Comparison of ENCODE assay signal across 20 mouse cellular contexts in genomic region chr15:7998095-7998494, GRCm38 (mm10).
DNase-seq lines count a peak whose midpoint lies in the region; ATAC-seq and TF ChIP-seq lines count a peak whose summit lies in the region.
"Had no signal": no experiment of that assay in that cellular context is flagged by ENCODE, and none has a peak within 500 bp of the region (broad histone marks: within the 10 kb centered on the region; RNA-seq: fewer than 3 reads in every experiment).

No protein-coding gene starts in this region.

- no peak for TF ChIP-seq POLR2A in myocyte (IDR thresholded peaks at IDR 0.05; ENCODE audit: insufficient read length, low read depth)

- H3K4me3 ChIP-seq in myocyte: no peak overlapping the region
- no peak overlapping the region for H3K4me3 ChIP-seq in midbrain, embryonic 16.5 days (ENCODE audit: low read depth, low read length)
- H3K4me3 ChIP-seq in gastrocnemius, adult 2 months: no peak overlapping the region
- H3K4me3 ChIP-seq: embryonic facial prominence, embryonic 13.5 days; forebrain, embryonic 12.5 days; heart, embryonic 13.5 days; hindbrain, embryonic 12.5 days had no signal

- no peak overlapping the region for H3K9ac ChIP-seq in midbrain, embryonic 16.5 days (ENCODE audit: low read depth, low read length)
- H3K9ac ChIP-seq: embryonic facial prominence, embryonic 13.5 days; forebrain, embryonic 12.5 days; forebrain, postnatal 0 days; heart, embryonic 13.5 days; hindbrain, embryonic 12.5 days had no signal

- H3K4me2 ChIP-seq in myocyte (ENCODE audit: low read depth): peak overlapping the region; percentile 54
- H3K4me2 ChIP-seq in midbrain, embryonic 16.5 days (ENCODE audit: low read length): no peak overlapping the region
- H3K4me2 ChIP-seq: embryonic facial prominence, embryonic 13.5 days; forebrain, embryonic 12.5 days; heart, embryonic 13.5 days; hindbrain, embryonic 12.5 days had no signal

- H3K9me3 ChIP-seq in midbrain, embryonic 16.5 days (replicated peaks; ENCODE audit: control insufficient read depth, low read length, poor library complexity, severe bottlenecking): no peaks in the 10 kb centered on the region
- H3K9me3 ChIP-seq: embryonic facial prominence, embryonic 13.5 days; forebrain, embryonic 12.5 days; hindbrain, embryonic 12.5 days had no signal

- no peaks in the 10 kb centered on the region for H3K27me3 ChIP-seq in myocyte (ENCODE audit: control insufficient read depth, insufficient read depth, insufficient read length)
- no peaks in the 10 kb centered on the region for H3K27me3 ChIP-seq in midbrain, embryonic 16.5 days (ENCODE audit: control insufficient read depth, insufficient read depth, low read depth, low read length)
- H3K27me3 ChIP-seq: embryonic facial prominence, embryonic 13.5 days; forebrain, embryonic 12.5 days; heart, embryonic 13.5 days; hindbrain, embryonic 12.5 days had no signal

- H3K27ac ChIP-seq in midbrain, embryonic 16.5 days (ENCODE audit: low read length): no peak overlapping the region
- no peak overlapping the region for H3K27ac ChIP-seq in gastrocnemius, adult 2 months
- H3K27ac ChIP-seq: embryonic facial prominence, embryonic 13.5 days; forebrain, embryonic 12.5 days; heart, embryonic 13.5 days; hindbrain, embryonic 12.5 days had no signal

- DNase-seq in 416B (ENCODE audit: low read depth): peak; percentile 96
- DNase-seq in MEL-GATA-1-ER (ENCODE audit: extremely low read depth, low read depth): peak; percentile 93
- no peak for DNase-seq in gastrocnemius, adult 2 months
- no peak for DNase-seq in layer of hippocampus, adult 11-12 months (ENCODE audit: low spot score)
- DNase-seq: adrenal gland, postnatal 10 days; cerebellum, adult 11-12 months; cerebellum, adult 9-10 months; forebrain, postnatal 0 days; gastrocnemius, postnatal 25 days; heart, adult 11 months; heart, postnatal 36 days had no signal

- no peaks in the 10 kb centered on the region for H3K79me2 ChIP-seq in myocyte (ENCODE audit: control insufficient read depth, insufficient read depth)

- H3K36me3 ChIP-seq in myocyte (ENCODE audit: control insufficient read depth, insufficient read depth): no peaks in the 10 kb centered on the region
- no peaks in the 10 kb centered on the region for H3K36me3 ChIP-seq in midbrain, embryonic 16.5 days (ENCODE audit: control insufficient read depth, insufficient read depth, low read length)
- H3K36me3 ChIP-seq: embryonic facial prominence, embryonic 13.5 days; forebrain, embryonic 12.5 days; heart, embryonic 13.5 days; hindbrain, embryonic 12.5 days had no signal

- 94% methylated on average over 2 of the region's 2 CpGs for WGBS in midbrain, embryonic 16.5 days

- intact Hi-C loops in gastrocnemius, adult 2 months (cut with DNase I): loop anchor here (5.0 kb wide), 1 partner anchor 111 kb away; no protein-coding TSS in a partner anchor

- H3K4me1 ChIP-seq in midbrain, embryonic 16.5 days (ENCODE audit: control insufficient read depth, insufficient read depth, low read length): no peaks in the 10 kb centered on the region
- H3K4me1 ChIP-seq: hindbrain, embryonic 12.5 days had no signal

- peak; percentile 77 for ATAC-seq in granulocyte monocyte progenitor cell, adult 5-6 weeks (replicated peaks; ENCODE audit: poor library complexity, severe bottlenecking)
- ATAC-seq in midbrain, embryonic 16.5 days: no peak
- ATAC-seq: forebrain, postnatal 0 days; hindbrain, embryonic 16.5 days; inflammation-experienced regulatory T-cells, adult 6 months had no signal

- no peak overlapping the region for H3ac ChIP-seq in myocyte (ENCODE audit: control insufficient read depth, insufficient read length)

- no peak for TF ChIP-seq CTCF in gastrocnemius, adult 2 months (IDR thresholded peaks at IDR 0.05)

TF ChIP-seq in myocyte, 11 proteins besides CTCF, POLR2A, EP300 and RAD21:
- TF ChIP-seq REST (IDR thresholded peaks at IDR 0.05; ENCODE audit: insufficient read depth, insufficient read length): no peak
- TF ChIP-seq SRF (IDR thresholded peaks at IDR 0.05; ENCODE audit: control insufficient read depth, insufficient read length, low read depth): no peak
- TF ChIP-seq E2F4 (IDR thresholded peaks at IDR 0.05; ENCODE audit: insufficient read depth): no peak
- no peak for TF ChIP-seq MAX (IDR thresholded peaks at IDR 0.05; ENCODE audit: low read depth)
- TF ChIP-seq POLR2AphosphoS2 (IDR thresholded peaks at IDR 0.05; ENCODE audit: insufficient read length, low read depth): no peak
- TF ChIP-seq MYOG (IDR thresholded peaks at IDR 0.05; ENCODE audit: control insufficient read depth in 1 of 3, insufficient read depth in 1 of 3, insufficient read length in 2 of 3, low read depth in 2 of 3): no peak
- no peak for TF ChIP-seq TCF3 (IDR thresholded peaks at IDR 0.05; ENCODE audit: insufficient read length, low read depth)
- TF ChIP-seq TCF12 (IDR thresholded peaks at IDR 0.05; ENCODE audit: insufficient read depth, poor library complexity, severe bottlenecking): no peak
- no peak for TF ChIP-seq MYOD1 (IDR thresholded peaks at IDR 0.05; ENCODE audit: control insufficient read depth in 1 of 3, insufficient read length in 2 of 3, low read depth in 2 of 3)
- TF ChIP-seq USF1 (IDR thresholded peaks at IDR 0.05; ENCODE audit: low read depth): no peak
- TF ChIP-seq CEBPB (IDR thresholded peaks at IDR 0.05; ENCODE audit: insufficient read depth, poor library complexity, severe bottlenecking): no peak

Comparison
In these comparisons a context has a peak if more than half of its experiments do, and no peak if none do; other contexts are left out.
1. DNase-seq: peak in 416B (single experiment) and MEL-GATA-1-ER (single experiment); none in gastrocnemius, adult 2 months (single experiment) and layer of hippocampus, adult 11-12 months (single experiment).